Mouse (Mus musculus): Measurements from ENCODE around the gene Sirt7. TPM values are rescaled to one million over a fixed set of nuclear protein-coding genes. Genes with fewer than 3 reads are reported as not detected.

The Sirt7 gene
- total and polyA plus RNA-seq, 3 experiments = 7.0 to 23.7 (median 7.4) TPM

DNA sequence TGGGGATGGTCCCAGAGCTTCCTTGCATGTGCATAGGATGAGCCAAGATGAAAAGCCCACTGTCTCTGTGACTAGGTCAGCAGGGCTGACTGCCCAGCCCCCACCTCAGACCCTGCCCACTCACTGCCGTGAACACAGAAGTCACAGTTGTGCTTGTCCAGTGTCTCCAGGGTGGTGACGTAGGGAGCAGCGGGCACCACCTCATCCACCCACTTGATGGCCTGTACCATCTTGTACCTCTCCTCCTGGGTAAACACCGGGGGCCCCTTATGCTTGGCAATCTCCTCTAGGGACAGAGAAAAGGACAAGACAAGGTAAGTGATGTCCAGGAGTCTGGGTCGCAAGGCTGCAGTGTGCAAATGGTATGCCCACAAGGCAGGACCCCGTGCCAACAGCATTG is 9.9 kb downstream of the Sirt7 start:
- H3K36me3 ChIP-seq (ENCODE audit: control insufficient read depth, insufficient read depth, low read length) = no peaks in the 10 kb centered on the region
- intact Hi-C loops (cut with DNase I) = no loop called here
- H3K4me3 ChIP-seq = no peak overlapping the region
- no peaks in the 10 kb centered on the region for H3K27me3 ChIP-seq (ENCODE audit: control insufficient read depth, insufficient read depth, low read length)
- peaks cover 3% of the 10 kb centered on the region for H3K4me1 ChIP-seq (ENCODE audit: control insufficient read depth, insufficient read depth, low read length)
- WGBS = 90% methylated on average over 6 of the region's 6 CpGs
- H3K9ac ChIP-seq (ENCODE audit: low read depth, low read length) = no peak overlapping the region
- no peak overlapping the region for H3K27ac ChIP-seq
- H3K79me2 ChIP-seq (replicated peaks; ENCODE audit: control insufficient read depth, insufficient read depth, low read length) = no peaks in the 10 kb centered on the region
- DNase-seq = no peak
- TF ChIP-seq CTCF (IDR thresholded peaks at IDR 0.05) (no peak), EP300 (IDR thresholded peaks at IDR 0.05; ENCODE audit: insufficient read depth, low read depth, low read length) (no peak), POLR2A (IDR thresholded peaks at IDR 0.05; ENCODE audit: insufficient read depth, low read depth, low read length) (no peak)

DNA sequence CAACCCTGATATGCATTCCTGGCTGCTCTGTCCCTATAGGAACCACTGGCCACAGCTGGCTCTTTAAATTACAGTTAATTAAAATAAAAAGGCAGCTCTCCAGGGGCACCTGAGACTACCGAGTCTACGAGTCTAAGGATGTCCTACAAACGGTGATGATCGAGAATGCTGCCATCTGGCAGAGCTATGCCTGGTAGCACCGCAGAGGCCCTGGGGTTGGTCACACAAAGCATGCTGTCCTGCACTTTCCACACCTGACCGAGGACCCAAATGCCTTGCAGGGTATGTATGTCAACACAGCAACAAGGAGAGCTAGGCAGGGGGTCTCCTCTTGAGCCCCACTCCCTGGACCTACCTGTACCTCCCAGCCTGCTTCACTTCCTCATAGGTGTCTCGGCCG is 11.1 kb downstream of the Sirt7 start:
- WGBS = 83% methylated on average over 8 of the region's 8 CpGs
- H3K27ac ChIP-seq = no peak overlapping the region
- H3K79me2 ChIP-seq (replicated peaks; ENCODE audit: control insufficient read depth, insufficient read depth, low read length) = no peaks in the 10 kb centered on the region
- H3K27me3 ChIP-seq (ENCODE audit: control insufficient read depth, insufficient read depth, low read length) = no peaks in the 10 kb centered on the region
- H3K9ac ChIP-seq (ENCODE audit: low read depth, low read length) = no peak overlapping the region
- H3K4me3 ChIP-seq = no peak overlapping the region
- intact Hi-C loops (cut with DNase I) = loop anchor here (2.0 kb wide), 1 partner anchor 31 kb away; no protein-coding TSS in a partner anchor
- no peaks in the 10 kb centered on the region for H3K36me3 ChIP-seq (ENCODE audit: control insufficient read depth, insufficient read depth, low read length)
- peaks cover 3% of the 10 kb centered on the region for H3K4me1 ChIP-seq (ENCODE audit: control insufficient read depth, insufficient read depth, low read length)
- DNase-seq = no peak
- TF ChIP-seq CTCF (IDR thresholded peaks at IDR 0.05) = no peak
- no peak for TF ChIP-seq EP300 (IDR thresholded peaks at IDR 0.05; ENCODE audit: insufficient read depth, low read depth, low read length)
- no peak for TF ChIP-seq POLR2A (IDR thresholded peaks at IDR 0.05; ENCODE audit: insufficient read depth, low read depth, low read length)

DNA sequence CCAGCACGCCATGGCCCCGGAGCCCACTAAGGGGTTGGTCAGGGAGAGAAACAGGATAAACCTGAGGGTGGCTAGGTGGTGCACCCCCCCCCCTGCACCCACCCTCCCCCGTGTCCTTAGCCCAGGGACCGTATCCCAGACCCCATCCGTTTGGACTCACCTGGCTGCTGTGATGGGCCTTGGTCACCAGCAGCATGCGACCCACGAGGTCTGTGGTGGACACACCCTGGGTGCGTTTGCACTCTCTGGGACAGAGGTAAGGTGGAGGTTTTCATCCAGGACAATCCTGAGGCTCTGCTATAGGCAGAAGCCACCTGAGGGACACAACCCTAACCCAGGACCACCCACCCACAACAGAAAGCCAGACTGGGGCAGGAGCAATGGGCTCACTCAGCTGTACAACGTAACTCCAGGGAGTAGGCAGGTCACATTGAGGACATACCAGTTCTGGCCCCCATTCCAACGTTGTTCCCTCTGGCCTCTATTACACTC is 11.5 kb downstream of the Sirt7 start:
- 82% methylated on average over 10 of the region's 10 CpGs for WGBS
- intact Hi-C loops (cut with DNase I) = loop anchor here (2.0 kb wide), 1 partner anchor 31 kb away; no protein-coding TSS in a partner anchor
- H3K79me2 ChIP-seq (replicated peaks; ENCODE audit: control insufficient read depth, insufficient read depth, low read length) = no peaks in the 10 kb centered on the region
- peaks cover 3% of the 10 kb centered on the region for H3K4me1 ChIP-seq (ENCODE audit: control insufficient read depth, insufficient read depth, low read length)
- no peak for TF ChIP-seq POLR2A (IDR thresholded peaks at IDR 0.05; ENCODE audit: insufficient read depth, low read depth, low read length)
- no peak for TF ChIP-seq CTCF (IDR thresholded peaks at IDR 0.05)
- no peak for TF ChIP-seq EP300 (IDR thresholded peaks at IDR 0.05; ENCODE audit: insufficient read depth, low read depth, low read length)
- DNase-seq = no peak
- no peak overlapping the region for H3K4me3 ChIP-seq
- H3K9ac ChIP-seq (ENCODE audit: low read depth, low read length) = no peak overlapping the region
- no peaks in the 10 kb centered on the region for H3K36me3 ChIP-seq (ENCODE audit: control insufficient read depth, insufficient read depth, low read length)
- no peaks in the 10 kb centered on the region for H3K27me3 ChIP-seq (ENCODE audit: control insufficient read depth, insufficient read depth, low read length)
- H3K27ac ChIP-seq = no peak overlapping the region

DNA sequence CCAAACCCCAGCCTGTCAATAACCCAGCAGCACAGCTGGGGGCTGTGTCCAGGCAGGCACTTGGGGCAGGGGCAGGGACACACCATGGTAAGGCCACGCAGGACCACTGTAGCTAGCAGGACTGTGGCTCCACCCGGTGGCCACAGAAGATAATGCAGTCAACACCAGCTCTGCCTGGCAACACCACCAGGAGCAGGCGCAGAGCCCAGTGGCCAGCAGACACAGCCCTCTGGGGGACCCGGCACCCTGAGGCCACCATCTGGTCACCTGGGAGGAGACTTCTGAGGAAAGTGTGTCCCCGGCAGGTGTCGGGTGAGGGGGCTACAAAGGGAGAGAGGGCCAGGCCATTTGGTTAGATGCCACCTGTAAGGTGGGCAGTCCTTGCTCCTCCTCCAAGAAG is 12.3 kb downstream of the Sirt7 start:
- H3K4me1 ChIP-seq (ENCODE audit: control insufficient read depth, insufficient read depth, low read length) = peaks cover 3% of the 10 kb centered on the region
- H3K27ac ChIP-seq = no peak overlapping the region
- H3K4me3 ChIP-seq = no peak overlapping the region
- 37% methylated on average over 6 of the region's 6 CpGs for WGBS
- peak; percentile 72 to 80 for DNase-seq
- peak; percentile 88 for TF ChIP-seq CTCF (IDR thresholded peaks at IDR 0.05)
- TF ChIP-seq POLR2A (IDR thresholded peaks at IDR 0.05; ENCODE audit: insufficient read depth, low read depth, low read length) = no peak
- peak; percentile 86 for TF ChIP-seq EP300 (IDR thresholded peaks at IDR 0.05; ENCODE audit: insufficient read depth, low read depth, low read length)
- intact Hi-C loops (cut with DNase I) = loop anchor here (1.0 to 2.0 kb wide), 3 partner anchors 30 to 123 kb away; no protein-coding TSS in a partner anchor
- H3K79me2 ChIP-seq (replicated peaks; ENCODE audit: control insufficient read depth, insufficient read depth, low read length) = no peaks in the 10 kb centered on the region
- H3K27me3 ChIP-seq (ENCODE audit: control insufficient read depth, insufficient read depth, low read length) = no peaks in the 10 kb centered on the region
- H3K36me3 ChIP-seq (ENCODE audit: control insufficient read depth, insufficient read depth, low read length) = no peaks in the 10 kb centered on the region
- H3K9ac ChIP-seq (ENCODE audit: low read depth, low read length) = no peak overlapping the region

DNA sequence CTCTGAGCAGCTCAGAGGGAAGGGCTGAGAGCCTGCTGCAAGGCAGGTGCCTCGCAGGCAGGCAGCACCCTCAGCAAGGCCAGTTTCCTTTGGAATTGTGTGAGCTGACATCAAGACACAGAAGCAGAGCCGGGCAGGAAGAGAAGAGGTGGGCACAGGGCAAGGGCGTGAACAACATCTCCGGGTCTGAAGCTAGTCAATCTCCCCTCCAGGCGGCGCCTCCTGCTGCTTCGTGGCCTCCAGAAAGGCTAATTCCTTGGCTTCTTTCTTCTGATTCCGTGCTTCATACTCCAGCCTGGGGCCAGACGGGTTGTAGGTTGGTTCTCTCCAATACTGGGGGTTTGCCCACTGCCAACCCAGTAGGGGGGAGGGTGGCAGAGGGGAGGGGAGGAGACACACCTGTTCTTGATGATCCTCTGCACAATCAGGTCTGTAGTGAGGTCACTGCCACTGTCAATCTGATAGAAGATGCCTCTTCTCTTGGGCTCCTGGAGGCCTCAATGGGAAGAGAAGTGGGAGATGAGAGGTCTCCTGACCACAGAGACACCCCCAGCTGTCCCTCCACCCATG is 14.5 kb downstream of the Sirt7 start:
- 89% methylated on average over 9 of the region's 9 CpGs for WGBS
- DNase-seq = no peak
- Histone ChIP-seq H3K9ac (ENCODE audit: low read depth, low read length) (no peak overlapping the region), H3K27me3 (ENCODE audit: control insufficient read depth, insufficient read depth, low read length) (no peaks in the 10 kb centered on the region), H3K79me2 (replicated peaks; ENCODE audit: control insufficient read depth, insufficient read depth, low read length) (no peaks in the 10 kb centered on the region), H3K4me3 (no peak overlapping the region), H3K36me3 (ENCODE audit: control insufficient read depth, insufficient read depth, low read length) (no peaks in the 10 kb centered on the region), H3K27ac (no peak overlapping the region), H3K4me1 (ENCODE audit: control insufficient read depth, insufficient read depth, low read length) (peaks cover 4% of the 10 kb centered on the region)
- TF ChIP-seq POLR2A (IDR thresholded peaks at IDR 0.05; ENCODE audit: insufficient read depth, low read depth, low read length) (no peak), CTCF (IDR thresholded peaks at IDR 0.05) (no peak), EP300 (IDR thresholded peaks at IDR 0.05; ENCODE audit: insufficient read depth, low read depth, low read length) (no peak)
- intact Hi-C loops (cut with DNase I) = no loop called here

DNA sequence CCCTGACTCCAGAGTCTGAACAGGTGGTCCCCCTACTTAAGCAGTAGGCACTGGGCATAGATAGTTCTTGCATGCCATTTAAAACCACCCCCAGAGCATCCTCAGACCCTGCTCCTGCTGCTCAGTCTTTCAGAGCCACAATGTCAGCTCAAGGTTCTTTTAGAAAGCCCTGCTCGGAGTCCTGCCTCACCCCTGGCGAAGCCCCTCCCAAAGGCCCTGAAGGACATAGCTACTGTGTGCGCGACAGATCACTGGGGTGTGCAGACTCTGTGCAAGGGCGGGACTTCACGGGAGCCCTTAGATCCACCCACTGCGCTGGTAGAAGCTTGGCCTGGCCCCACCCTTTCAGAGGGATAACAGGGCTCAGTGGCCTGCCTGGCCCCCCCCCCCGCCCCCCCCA is 15.8 kb downstream of the Sirt7 start:
- no peaks in the 10 kb centered on the region for H3K36me3 ChIP-seq (ENCODE audit: control insufficient read depth, insufficient read depth, low read length)
- H3K27me3 ChIP-seq (ENCODE audit: control insufficient read depth, insufficient read depth, low read length) = no peaks in the 10 kb centered on the region
- no peak overlapping the region for H3K4me3 ChIP-seq
- no peaks in the 10 kb centered on the region for H3K79me2 ChIP-seq (replicated peaks; ENCODE audit: control insufficient read depth, insufficient read depth, low read length)
- H3K27ac ChIP-seq = no peak overlapping the region
- no peak for DNase-seq
- peaks cover 4% of the 10 kb centered on the region for H3K4me1 ChIP-seq (ENCODE audit: control insufficient read depth, insufficient read depth, low read length)
- intact Hi-C loops (cut with DNase I) = no loop called here
- H3K9ac ChIP-seq (ENCODE audit: low read depth, low read length) = no peak overlapping the region
- WGBS = 66% methylated on average over 8 of the region's 8 CpGs
- TF ChIP-seq CTCF (IDR thresholded peaks at IDR 0.05) = no peak
- no peak for TF ChIP-seq POLR2A (IDR thresholded peaks at IDR 0.05; ENCODE audit: insufficient read depth, low read depth, low read length)
- TF ChIP-seq EP300 (IDR thresholded peaks at IDR 0.05; ENCODE audit: insufficient read depth, low read depth, low read length) = no peak

Measured in heart, adult 2 months (tissue).